ENCODE assay signal across 12 mouse cellular contexts in the genomic region with DNA sequence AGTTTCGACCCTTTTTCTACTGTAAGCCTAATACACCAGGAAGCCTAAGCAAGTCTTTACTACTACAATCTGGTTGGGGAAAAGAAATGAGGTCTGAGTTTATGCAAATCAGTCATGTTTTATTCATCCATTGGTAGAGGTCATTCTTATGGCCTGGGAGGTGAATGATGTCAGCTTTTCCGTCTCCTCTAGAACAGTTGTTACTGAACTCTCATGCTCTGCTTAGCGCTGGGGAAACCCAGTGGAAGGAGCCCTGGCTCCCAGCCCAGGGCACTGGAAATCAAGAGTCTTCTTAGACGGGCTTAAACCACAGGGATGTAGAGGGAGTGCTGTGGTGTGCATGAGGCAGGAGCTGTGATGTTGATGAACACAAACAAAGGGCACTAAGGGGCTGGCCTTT.
A peak's percentile ranks its signal among the peaks of the same experiment; 100 is the strongest.
DNase-seq lines count a peak whose midpoint lies in the region; ATAC-seq and TF ChIP-seq lines count a peak whose summit lies in the region.
"Had no signal": no experiment of that assay in that cellular context is flagged by ENCODE, and none has a peak within 500 bp of the region (broad histone marks: within the 10 kb centered on the region; RNA-seq: fewer than 3 reads in every experiment).

No protein-coding gene starts in this region.

- intact Hi-C loops in gastrocnemius, postnatal 14 days (cut with DNase I; ENCODE audit: low total_unique reads), result no loop called here

- TF ChIP-seq POLR2A in lung, adult 2 months (IDR thresholded peaks at IDR 0.05; ENCODE audit: borderline replicate concordance, extremely low read depth, low read depth, low read length), result no peak

- no peaks in the 10 kb centered on the region for H3K27me3 ChIP-seq in heart, embryonic 15.5 days
- no peaks in the 10 kb centered on the region for H3K27me3 ChIP-seq in stomach, postnatal 0 days (ENCODE audit: control insufficient read depth, insufficient read depth, low read length)
- H3K27me3 ChIP-seq: midbrain, embryonic 13.5 days had no signal

- TF ChIP-seq CTCF in lung, adult 2 months (IDR thresholded peaks at IDR 0.05; ENCODE audit: insufficient read depth, low read length), result no peak
- TF ChIP-seq CTCF in stomach, postnatal 0 days (IDR thresholded peaks at IDR 0.05; ENCODE audit: low read depth), result no peak

- H3K4me1 ChIP-seq in heart, embryonic 15.5 days (replicated peaks), result peaks cover 39% of the 10 kb centered on the region
- peaks cover 7% of the 10 kb centered on the region; the same call in 1 of the 2 replicates for H3K4me1 ChIP-seq in lung, adult 2 months (ENCODE audit: control insufficient read depth, insufficient read depth, low read length)
- no peaks in the 10 kb centered on the region for H3K4me1 ChIP-seq in stomach, postnatal 0 days (replicated peaks; ENCODE audit: control insufficient read depth, insufficient read depth)

- no peaks in the 10 kb centered on the region for H3K9me3 ChIP-seq in heart, embryonic 15.5 days (replicated peaks)
- no peaks in the 10 kb centered on the region for H3K9me3 ChIP-seq in stomach, postnatal 0 days (ENCODE audit: control insufficient read depth, low read length)
- H3K9me3 ChIP-seq: midbrain, embryonic 13.5 days had no signal

- no peak overlapping the region for H3K4me2 ChIP-seq in heart, embryonic 15.5 days
- H3K4me2 ChIP-seq in stomach, postnatal 0 days (replicated peaks; ENCODE audit: low read depth), result no peak overlapping the region
- H3K4me2 ChIP-seq: liver, embryonic 11.5 days; midbrain, embryonic 13.5 days had no signal

- no peak overlapping the region for H3K4me3 ChIP-seq in heart, embryonic 15.5 days
- H3K4me3 ChIP-seq in lung, adult 2 months (replicated peaks; ENCODE audit: extremely low read depth, low read depth, low read length), result no peak overlapping the region
- no peak overlapping the region for H3K4me3 ChIP-seq in stomach, postnatal 0 days (ENCODE audit: low read depth, low read length)
- H3K4me3 ChIP-seq: midbrain, embryonic 13.5 days had no signal

- no peaks in the 10 kb centered on the region for H3K36me3 ChIP-seq in heart, embryonic 15.5 days
- H3K36me3 ChIP-seq in stomach, postnatal 0 days (ENCODE audit: control insufficient read depth, insufficient read depth, low read length), result no peaks in the 10 kb centered on the region
- H3K36me3 ChIP-seq: midbrain, embryonic 13.5 days had no signal

- 40% methylated on average over 4 of the region's 4 CpGs for WGBS in heart, embryonic 15.5 days
- WGBS in lung, adult 2 months, result 33% methylated on average over 4 of the region's 4 CpGs
- WGBS in stomach, postnatal 0 days, result 52% methylated on average over 4 of the region's 4 CpGs

- peak; percentile 31 for DNase-seq in gastrocnemius, postnatal 14 days
- no peak for DNase-seq in gastrocnemius, adult 8-10 months (ENCODE audit: low spot score in 2 of 2)
- peak; percentile 58 for DNase-seq in adipocyte (ENCODE audit: low spot score)
- DNase-seq in lung, adult 2 months, result peak; percentile 48
- DNase-seq in stomach, postnatal 0 days (ENCODE audit: low spot score), result no peak
- no peak for DNase-seq in spleen, postnatal 36 days (ENCODE audit: low spot score in 2 of 2)
- no peak for DNase-seq in cerebellum, postnatal 36 days
- DNase-seq: cerebellum, adult 18-20 months; spleen, adult 18-20 months had no signal

- H3K9ac ChIP-seq in heart, embryonic 15.5 days, result no peak overlapping the region
- no peak overlapping the region for H3K9ac ChIP-seq in stomach, postnatal 0 days (ENCODE audit: low read length)
- H3K9ac ChIP-seq: midbrain, embryonic 13.5 days had no signal

- no peak for TF ChIP-seq EP300 in stomach, postnatal 0 days (optimal IDR thresholded peaks at IDR 0.05)

- ATAC-seq in heart, embryonic 15.5 days (replicated peaks; ENCODE audit: insufficient number of reproducible peaks, insufficient read depth, low FRiP score, low read depth), result peak; percentile 84
- no peak for ATAC-seq in stomach, postnatal 0 days (ENCODE audit: low FRiP score, low TSS enrichment)
- ATAC-seq: midbrain, embryonic 13.5 days had no signal

- H3K27ac ChIP-seq in heart, embryonic 15.5 days, result peak overlapping the region; percentile 63
- no peak overlapping the region for H3K27ac ChIP-seq in stomach, postnatal 0 days (replicated peaks)
- H3K27ac ChIP-seq: midbrain, embryonic 13.5 days had no signal

Comparison
In these comparisons a context has a peak if more than half of its experiments do, and no peak if none do; other contexts are left out.
1. DNase-seq: peak in gastrocnemius, postnatal 14 days (single experiment), adipocyte (single experiment) and lung, adult 2 months (single experiment); none in gastrocnemius, adult 8-10 months (0 of 2), stomach, postnatal 0 days (single experiment), spleen, postnatal 36 days (0 of 2) and cerebellum, postnatal 36 days (0 of 2).